11 mouse cellular contexts compared by ENCODE assay signal in genomic region chr4:41762688-41763114, GRCm38 (mm10). TPM values are rescaled to one million over a fixed set of nuclear protein-coding genes. Genes with fewer than 3 reads are reported as not detected.
DNase-seq lines count a peak whose midpoint lies in the region; ATAC-seq and TF ChIP-seq lines count a peak whose summit lies in the region.
"Not testable (repeated sequence)": the region's sequence is repeated elsewhere in the genome, so short reads cannot be mapped to it uniquely, and the experiment has no call there.
"Had no signal": no experiment of that assay in that cellular context is flagged by ENCODE, and none has a peak within 500 bp of the region (broad histone marks: within the 10 kb centered on the region; RNA-seq: fewer than 3 reads in every experiment).

No protein-coding gene starts in this region.

- H3K27ac ChIP-seq in embryonic facial prominence, embryonic 10.5 days (replicated peaks): peak overlapping the region; percentile 89
- peak overlapping the region; percentile 92 for H3K27ac ChIP-seq in kidney, embryonic 16.5 days (ENCODE audit: low read length)
- H3K27ac ChIP-seq in midbrain, embryonic 15.5 days: peak overlapping the region; percentile 30; the same call in 1 of the 2 replicates
- peak overlapping the region; percentile 89; the same call in 1 of the 2 replicates for H3K27ac ChIP-seq in stomach, postnatal 0 days (replicated peaks)

- ATAC-seq in kidney, embryonic 16.5 days (ENCODE audit: low FRiP score, low TSS enrichment); midbrain, embryonic 15.5 days (replicated peaks); stomach, postnatal 0 days (ENCODE audit: low FRiP score, low TSS enrichment): not testable (repeated sequence)

- WGBS in embryonic facial prominence, embryonic 10.5 days: 25% methylated on average over 8 of the region's 8 CpGs
- 34% methylated on average over 8 of the region's 8 CpGs for WGBS in kidney, embryonic 16.5 days
- 39% methylated on average over 8 of the region's 8 CpGs for WGBS in midbrain, embryonic 15.5 days
- WGBS in stomach, postnatal 0 days: 32% methylated on average over 8 of the region's 8 CpGs

- H3K4me2 ChIP-seq in kidney, embryonic 16.5 days (replicated peaks; ENCODE audit: low read depth, low read length): peak overlapping the region; percentile 65
- H3K4me2 ChIP-seq in midbrain, embryonic 15.5 days: not testable (repeated sequence)
- H3K4me2 ChIP-seq in stomach, postnatal 0 days (replicated peaks; ENCODE audit: low read depth): peak overlapping the region; percentile 59

- TF ChIP-seq EP300 in stomach, postnatal 0 days (optimal IDR thresholded peaks at IDR 0.05): not testable (repeated sequence)

- not testable (repeated sequence) for H3K9me3 ChIP-seq in embryonic facial prominence, embryonic 10.5 days; kidney, embryonic 16.5 days (ENCODE audit: low read length); midbrain, embryonic 15.5 days; stomach, postnatal 0 days (ENCODE audit: control insufficient read depth, low read length)

- peaks cover 44% of the 10 kb centered on the region for H3K4me1 ChIP-seq in embryonic facial prominence, embryonic 10.5 days
- H3K4me1 ChIP-seq in kidney, embryonic 16.5 days (ENCODE audit: insufficient read depth, low read length): peaks cover 37% of the 10 kb centered on the region
- peaks cover 25% of the 10 kb centered on the region for H3K4me1 ChIP-seq in midbrain, embryonic 15.5 days
- peaks cover 11% of the 10 kb centered on the region; the same call in 1 of the 2 replicates for H3K4me1 ChIP-seq in stomach, postnatal 0 days (replicated peaks; ENCODE audit: control insufficient read depth, insufficient read depth)

- H3K9ac ChIP-seq in kidney, embryonic 16.5 days (replicated peaks; ENCODE audit: low read length): peak overlapping the region; percentile 71
- not testable (repeated sequence) for H3K9ac ChIP-seq in midbrain, embryonic 15.5 days
- H3K9ac ChIP-seq in stomach, postnatal 0 days (ENCODE audit: low read length): peak overlapping the region; percentile 27; the same call in 1 of the 2 replicates

- intact Hi-C loops in heart, postnatal 25 days (cut with DNase I): not testable (repeated sequence)

- DNase-seq in adrenal gland, postnatal 10 days: peak; percentile 71
- DNase-seq in embryonic facial prominence, embryonic 10.5 days (ENCODE audit: low spot score): peak; percentile 80
- peak; percentile 91 for DNase-seq in gastrocnemius, postnatal 10 days
- peak; percentile 65 for DNase-seq in heart, postnatal 25 days (ENCODE audit: low spot score)
- peak; percentile 24 for DNase-seq in liver
- DNase-seq in stomach, postnatal 0 days (ENCODE audit: low spot score): not testable (repeated sequence)

- H3K4me3 ChIP-seq in embryonic facial prominence, embryonic 10.5 days: peak overlapping the region; percentile 65
- peak overlapping the region; percentile 52 for H3K4me3 ChIP-seq in kidney, embryonic 16.5 days (ENCODE audit: low read length)
- not testable (repeated sequence) for H3K4me3 ChIP-seq in midbrain, embryonic 15.5 days; stomach, postnatal 0 days (ENCODE audit: low read depth, low read length)

- not testable (repeated sequence) for TF ChIP-seq CTCF in stomach, postnatal 0 days (IDR thresholded peaks at IDR 0.05; ENCODE audit: low read depth)

- H3K27me3 ChIP-seq in embryonic facial prominence, embryonic 10.5 days (replicated peaks; ENCODE audit: low read depth, poor library complexity, severe bottlenecking); kidney, embryonic 16.5 days (ENCODE audit: insufficient read depth, low read length); midbrain, embryonic 15.5 days (replicated peaks); stomach, postnatal 0 days (ENCODE audit: control insufficient read depth, insufficient read depth, low read length): not testable (repeated sequence)

- H3K36me3 ChIP-seq in embryonic facial prominence, embryonic 10.5 days (replicated peaks): peaks cover 32% of the 10 kb centered on the region
- not testable (repeated sequence) for H3K36me3 ChIP-seq in kidney, embryonic 16.5 days (ENCODE audit: insufficient read depth, low read length); midbrain, embryonic 15.5 days (replicated peaks); stomach, postnatal 0 days (ENCODE audit: control insufficient read depth, insufficient read depth, low read length)

RNA-seq across cellular contexts. Expression of gene Sigmar1, which starts 6.7 kb away (rescaled TPM):
- total RNA-seq in adrenal gland, postnatal 10 days (2021): 10 to 100 TPM; 65.8 to 68.8 TPM
- polyA plus RNA-seq in embryonic facial prominence, embryonic 10.5 days (2016; fragmentation: Nextera tagmentation; extraction: Ambion mirVana): 87.6 and 91.5 TPM in 2 replicates
- 10 to 100 TPM; 15.4 to 17.9 TPM for total RNA-seq in gastrocnemius, postnatal 10 days (2021)
- 10 to 100 TPM; 18.0 to 19.6 TPM for total RNA-seq in heart, postnatal 25 days (2021)
- polyA plus RNA-seq in kidney, embryonic 16.5 days (2015; fragmentation: Nextera tagmentation; extraction: Ambion mirVana): 98.2 and 100 TPM in 2 replicates
- 65.7 and 66.0 TPM in 2 replicates for polyA plus RNA-seq in midbrain, embryonic 15.5 days (2015; fragmentation: Nextera tagmentation; extraction: Ambion mirVana)
- polyA plus RNA-seq in stomach, postnatal 0 days (2015; fragmentation: Nextera tagmentation; extraction: Ambion mirVana): 41.6 and 43.9 TPM in 2 replicates

RNA-seq across cellular contexts. Expression of gene Galt, which starts 7.7 kb away (rescaled TPM):
- total RNA-seq in adrenal gland, postnatal 10 days (2021): 10 to 100 TPM; 42.3 to 49.2 TPM
- 31.2 and 34.3 TPM in 2 replicates for polyA plus RNA-seq in embryonic facial prominence, embryonic 10.5 days (2016; fragmentation: Nextera tagmentation; extraction: Ambion mirVana)
- 10 to 100 TPM; 25.2 to 28.1 TPM for total RNA-seq in gastrocnemius, postnatal 10 days (2021)
- 10 to 100 TPM; 52.1 to 52.9 TPM for total RNA-seq in heart, postnatal 25 days (2021)
- polyA plus RNA-seq in kidney, embryonic 16.5 days (2015; fragmentation: Nextera tagmentation; extraction: Ambion mirVana): 61.9 and 65.5 TPM in 2 replicates
- polyA plus RNA-seq in midbrain, embryonic 15.5 days (2015; fragmentation: Nextera tagmentation; extraction: Ambion mirVana): 48.3 and 51.1 TPM in 2 replicates
- 27.4 and 31.3 TPM in 2 replicates for polyA plus RNA-seq in stomach, postnatal 0 days (2015; fragmentation: Nextera tagmentation; extraction: Ambion mirVana)

RNA-seq across cellular contexts. Expression of gene Ccl27a, which starts 11.3 kb away (rescaled TPM):
- 10 to 100 TPM; 31.0 to 44.5 TPM for total RNA-seq in adrenal gland, postnatal 10 days (2021)
- polyA plus RNA-seq in embryonic facial prominence, embryonic 10.5 days (2016; fragmentation: Nextera tagmentation; extraction: Ambion mirVana): 41.4 and 43.2 TPM in 2 replicates
- total RNA-seq in gastrocnemius, postnatal 10 days (2021): 10 to 100 TPM; 25.5 to 33.1 TPM
- total RNA-seq in heart, postnatal 25 days (2021): 10 to 100 TPM; 11.6 to 17.2 TPM
- 36.3 and 38.5 TPM in 2 replicates for polyA plus RNA-seq in kidney, embryonic 16.5 days (2015; fragmentation: Nextera tagmentation; extraction: Ambion mirVana)
- 278 and 302 TPM in 2 replicates for polyA plus RNA-seq in midbrain, embryonic 15.5 days (2015; fragmentation: Nextera tagmentation; extraction: Ambion mirVana)
- 21.2 and 21.3 TPM in 2 replicates for polyA plus RNA-seq in stomach, postnatal 0 days (2015; fragmentation: Nextera tagmentation; extraction: Ambion mirVana)

RNA-seq across cellular contexts. Expression of gene Arid3c, which starts 31.8 kb away (rescaled TPM):
- total RNA-seq in adrenal gland, postnatal 10 days (2021): not detected
- 0.50 and 0.86 TPM in 2 replicates for polyA plus RNA-seq in embryonic facial prominence, embryonic 10.5 days (2016; fragmentation: Nextera tagmentation; extraction: Ambion mirVana)
- total RNA-seq in gastrocnemius, postnatal 10 days (2021): not detected
- not detected for total RNA-seq in heart, postnatal 25 days (2021)
- polyA plus RNA-seq in kidney, embryonic 16.5 days (2015; fragmentation: Nextera tagmentation; extraction: Ambion mirVana): not detected in 2 replicates
- polyA plus RNA-seq in midbrain, embryonic 15.5 days (2015; fragmentation: Nextera tagmentation; extraction: Ambion mirVana): 0.56 and 1.1 TPM in 2 replicates
- polyA plus RNA-seq in stomach, postnatal 0 days (2015; fragmentation: Nextera tagmentation; extraction: Ambion mirVana): 0.05 and 0.07 TPM in 2 replicates
- total RNA-seq: adrenal gland, adult 18-20 months; neutrophil, adult 5-6 weeks had no signal
- polyA plus RNA-seq: liver, embryonic 16.5 days had no signal

RNA-seq across cellular contexts. Expression of gene Dctn3, which starts 39.7 kb away (rescaled TPM):
- total RNA-seq in adrenal gland, postnatal 10 days (2021): 100 to 1,000 TPM; 100 to 104 TPM
- 133 and 140 TPM in 2 replicates for polyA plus RNA-seq in embryonic facial prominence, embryonic 10.5 days (2016; fragmentation: Nextera tagmentation; extraction: Ambion mirVana)
- 10 to 100 TPM; 44.3 to 57.6 TPM for total RNA-seq in gastrocnemius, postnatal 10 days (2021)
- 10 to 100 TPM; 74.8 to 79.9 TPM for total RNA-seq in heart, postnatal 25 days (2021)
- polyA plus RNA-seq in kidney, embryonic 16.5 days (2015; fragmentation: Nextera tagmentation; extraction: Ambion mirVana): 137 and 149 TPM in 2 replicates
- polyA plus RNA-seq in midbrain, embryonic 15.5 days (2015; fragmentation: Nextera tagmentation; extraction: Ambion mirVana): 295 and 308 TPM in 2 replicates
- 129 TPM in 2 replicates for polyA plus RNA-seq in stomach, postnatal 0 days (2015; fragmentation: Nextera tagmentation; extraction: Ambion mirVana)

Comparison
In these comparisons a context has a peak if more than half of its experiments do, and no peak if none do; other contexts are left out.
1. H3K27ac ChIP-seq: peak in every context shown above with its lines; median percentile 92 in kidney, embryonic 16.5 days; 89 in embryonic facial prominence, embryonic 10.5 days; 89 in stomach, postnatal 0 days; 30 in midbrain, embryonic 15.5 days.